Mouse (Mus musculus) monocyte, adult 5-6 weeks (primary cell): Measurements from ENCODE around the gene Rnf157. TPM values are rescaled to one million over a fixed set of nuclear protein-coding genes. Genes with fewer than 3 reads are reported as not detected.
"Not testable (repeated sequence)": the region's sequence is repeated elsewhere in the genome, so short reads cannot be mapped to it uniquely, and the experiment has no call there.

Experiments
- ATAC-seq: fragments of 153-309, 156-312 bp; replicated peaks from 2 replicates; pipeline ENCODE4 v1.8.0; 2017; ENCODE audit warnings: mild to moderate bottlenecking; ENCODE audit not compliant: low TSS enrichment, insufficient number of reproducible peaks, severe bottlenecking, poor library complexity, low FRiP score
- total RNA-seq: library from RNA; stranded (forward); fragments of 200-1000, 200-491, 200-594 nt; gene quantifications from 3 replicates; pipeline ENCODE4 v1.2.3, GENCODE M21; 2017

Gene Rnf157
- total RNA-seq, 1 experiment from 2014 or later = 19.1 TPM

GRCm38 (mm10) chr11:116422562-116422961, 9.7 kb upstream of the Rnf157 start:
- ATAC-seq = no peak

- no peak for ATAC-seq
Measured at GRCm38 (mm10) chr11:116421102-116421501, 8.3 kb upstream of the Rnf157 start.

GRCm38 (mm10) chr11:116418841-116419462, 6.1 kb upstream of the Rnf157 start:
- ATAC-seq = no peak

- peak; percentile 43 for ATAC-seq
Measured at GRCm38 (mm10) chr11:116418194-116418840, 5.5 kb upstream of the Rnf157 start.

GRCm38 (mm10) chr11:116417054-116417453, 4.2 kb upstream of the Rnf157 start:
- ATAC-seq = no peak

GRCm38 (mm10) chr11:116416196-116416943, 3.5 kb upstream of the Rnf157 start:
- no peak for ATAC-seq

GRCm38 (mm10) chr11:116413631-116414022, 795 bp upstream of the Rnf157 start:
- peak; percentile 4; the same call in 1 of the 2 replicates for ATAC-seq

GRCm38 (mm10) chr11:116412028-116412827, 604 bp downstream of the Rnf157 start:
- no peak for ATAC-seq

GRCm38 (mm10) chr11:116411582-116411981, 1.2 kb downstream of the Rnf157 start:
- ATAC-seq = no peak

GRCm38 (mm10) chr11:116410415-116410814, 2.4 kb downstream of the Rnf157 start:
- not testable (repeated sequence) for ATAC-seq

GRCm38 (mm10) chr11:116409008-116409407, 3.8 kb downstream of the Rnf157 start:
- ATAC-seq = no peak

GRCm38 (mm10) chr11:116406231-116406728, 6.6 kb downstream of the Rnf157 start:
- peak; percentile 76 for ATAC-seq

GRCm38 (mm10) chr11:116405601-116406000, 7.2 kb downstream of the Rnf157 start:
- no peak for ATAC-seq

- ATAC-seq = no peak
Measured at GRCm38 (mm10) chr11:116400560-116400959, 12.3 kb downstream of the Rnf157 start.

GRCm38 (mm10) chr11:116398348-116398677, 14.5 kb downstream of the Rnf157 start:
- ATAC-seq = no peak

- ATAC-seq = no peak; the same call in 1 of the 2 replicates
Measured at GRCm38 (mm10) chr11:116397517-116398347, 15.1 kb downstream of the Rnf157 start.

GRCm38 (mm10) chr11:116396934-116397330, 15.9 kb downstream of the Rnf157 start:
- ATAC-seq = no peak

- ATAC-seq = no peak
Measured at GRCm38 (mm10) chr11:116396276-116396933, 16.4 kb downstream of the Rnf157 start.
